Comparison of ENCODE assay signal across 8 mouse cellular contexts in the genomic region with DNA sequence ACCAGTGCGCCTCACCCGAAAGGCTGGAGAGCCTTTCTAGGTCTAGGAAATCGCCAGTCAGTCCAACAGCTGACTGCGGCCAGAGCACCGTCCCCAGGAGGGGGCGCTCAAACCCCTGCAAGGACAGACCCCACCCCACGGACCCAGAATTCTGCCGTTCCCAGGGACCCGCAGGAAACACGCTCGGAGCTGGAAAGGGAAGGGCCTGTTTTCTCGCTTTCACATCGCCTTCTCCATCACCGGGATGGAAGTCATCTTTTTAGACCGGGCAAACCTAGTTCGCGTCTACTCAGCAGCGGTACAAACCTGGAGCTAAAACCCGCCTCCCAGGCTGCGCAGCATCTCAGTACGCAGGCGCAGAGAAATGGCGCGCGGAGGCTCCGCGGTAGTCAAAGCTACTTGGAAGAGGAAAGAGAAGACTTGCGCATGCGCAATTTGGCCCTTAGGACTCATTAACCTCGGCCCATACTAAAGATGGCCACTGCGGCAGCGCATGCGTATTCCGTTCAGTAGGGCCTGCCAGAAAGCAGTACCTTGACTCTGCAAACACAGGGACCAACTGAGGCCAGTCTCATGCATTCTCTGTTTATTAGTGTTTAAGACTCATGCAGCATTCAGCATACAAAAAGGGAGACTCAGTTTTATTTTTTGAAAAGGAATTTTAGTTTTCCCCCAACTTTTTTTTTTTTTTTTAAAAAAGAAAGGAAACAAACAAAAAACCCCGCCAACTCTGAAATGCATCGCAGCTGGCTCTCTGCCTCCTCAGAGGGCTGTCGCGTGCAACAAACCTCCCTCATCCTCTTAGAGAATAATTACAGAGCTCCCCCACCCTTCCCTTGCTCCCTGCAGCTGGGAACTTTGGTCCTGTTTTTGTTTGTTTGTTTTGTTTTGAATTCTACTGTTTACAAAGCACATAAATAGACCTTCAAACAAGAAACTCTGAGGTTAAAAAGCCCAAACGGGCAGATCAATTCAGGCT. TPM values are rescaled to one million over a fixed set of nuclear protein-coding genes. Genes with fewer than 3 reads are reported as not detected.
DNase-seq lines count a peak whose midpoint lies in the region; ATAC-seq lines count a peak whose summit lies in the region.

A gene (minus strand): TSS at position 382 of the 979 bp plus-strand sequence.

- peaks cover 17% of the 10 kb centered on the region for H3K4me1 ChIP-seq in brown adipose tissue, adult 24 weeks (ENCODE audit: control insufficient read depth, insufficient read depth, insufficient read length, low read length)
- peaks cover 74% of the 10 kb centered on the region for H3K4me1 ChIP-seq in heart, embryonic 13.5 days
- H3K4me1 ChIP-seq in liver, embryonic 12.5 days, result peaks cover 78% of the 10 kb centered on the region
- peaks cover 59% of the 10 kb centered on the region for H3K4me1 ChIP-seq in stomach, embryonic 15.5 days

- ATAC-seq in heart, embryonic 13.5 days (ENCODE audit: extremely low read depth, insufficient number of reproducible peaks, low FRiP score, low TSS enrichment), result peak; percentile 52
- ATAC-seq in liver, embryonic 12.5 days, result peak; percentile 83
- ATAC-seq in stomach, embryonic 15.5 days (ENCODE audit: insufficient read depth, low FRiP score, low read depth), result peak; percentile 84

- peak; percentile 100 for DNase-seq in CD4-positive, CD25-positive, alpha-beta regulatory T cell, adult 2 months (ENCODE audit: low read depth, low spot score)
- peak; percentile 88 for DNase-seq in fat pad, adult 2 months (ENCODE audit: extremely low read depth, low read depth, low spot score)
- DNase-seq in kidney, postnatal 10 days, result peak; percentile 99
- peak; percentile 97 for DNase-seq in natural killer cell, adult 2 months (ENCODE audit: low spot score in 2 of 2)

- no peaks in the 10 kb centered on the region for H3K9me3 ChIP-seq in heart, embryonic 13.5 days
- H3K9me3 ChIP-seq in liver, embryonic 12.5 days (replicated peaks), result no peaks in the 10 kb centered on the region
- no peaks in the 10 kb centered on the region for H3K9me3 ChIP-seq in stomach, embryonic 15.5 days

- no peaks in the 10 kb centered on the region for H3K27me3 ChIP-seq in heart, embryonic 13.5 days (replicated peaks)
- H3K27me3 ChIP-seq in liver, embryonic 12.5 days (replicated peaks), result no peaks in the 10 kb centered on the region
- H3K27me3 ChIP-seq in stomach, embryonic 15.5 days (replicated peaks), result no peaks in the 10 kb centered on the region

- peak within 1 kb of the TSS; percentile 93 for H3K27ac ChIP-seq in brown adipose tissue, adult 24 weeks (replicated peaks; ENCODE audit: low read depth, low read length)
- H3K27ac ChIP-seq in heart, embryonic 13.5 days (replicated peaks), result peak within 1 kb of the TSS; percentile 98
- H3K27ac ChIP-seq in liver, embryonic 12.5 days, result peak within 1 kb of the TSS; percentile 92
- peak within 1 kb of the TSS; percentile 98 for H3K27ac ChIP-seq in stomach, embryonic 15.5 days

- 3% methylated on average over 39 of the region's 39 CpGs for WGBS in heart, embryonic 13.5 days
- WGBS in liver, embryonic 12.5 days (ENCODE audit: insufficient replicate concordance), result 6% methylated on average over 39 of the region's 39 CpGs
- 2% methylated on average over 39 of the region's 39 CpGs for WGBS in stomach, embryonic 15.5 days

- H3K9ac ChIP-seq in heart, embryonic 13.5 days, result peak within 1 kb of the TSS; percentile 93
- peak within 1 kb of the TSS; percentile 85 for H3K9ac ChIP-seq in liver, embryonic 12.5 days
- peak within 1 kb of the TSS; percentile 88 for H3K9ac ChIP-seq in stomach, embryonic 15.5 days

- H3K36me3 ChIP-seq in heart, embryonic 13.5 days, result peaks cover 31% of the 10 kb centered on the region
- H3K36me3 ChIP-seq in liver, embryonic 12.5 days, result peaks cover 39% of the 10 kb centered on the region
- peaks cover 12% of the 10 kb centered on the region for H3K36me3 ChIP-seq in stomach, embryonic 15.5 days

- peak within 1 kb of the TSS; percentile 92 for H3K4me2 ChIP-seq in heart, embryonic 13.5 days
- H3K4me2 ChIP-seq in liver, embryonic 12.5 days, result peak within 1 kb of the TSS; percentile 93
- H3K4me2 ChIP-seq in stomach, embryonic 15.5 days, result peak within 1 kb of the TSS; percentile 86

- peak within 1 kb of the TSS; percentile 83 for H3K4me3 ChIP-seq in brown adipose tissue, adult 24 weeks (ENCODE audit: insufficient read depth, low read depth, low read length)
- H3K4me3 ChIP-seq in heart, embryonic 13.5 days, result peak within 1 kb of the TSS; percentile 79
- H3K4me3 ChIP-seq in liver, embryonic 12.5 days, result peak within 1 kb of the TSS; percentile 73
- peak within 1 kb of the TSS; percentile 71 for H3K4me3 ChIP-seq in stomach, embryonic 15.5 days (replicated peaks)

RNA-seq across cellular contexts. Expression of the gene that starts here (rescaled TPM):
- polyA plus RNA-seq in brown adipose tissue, adult 24 weeks (2012; ENCODE audit: insufficient read depth, insufficient read length, missing spikeins), result 5.9 and 26.0 TPM in 2 replicates
- polyA plus RNA-seq in heart, embryonic 13.5 days (2015; fragmentation: Nextera tagmentation; extraction: Ambion mirVana), result 55.6 and 76.2 TPM in 2 replicates
- 60.5 and 65.1 TPM in 2 replicates for polyA plus RNA-seq in liver, embryonic 12.5 days (2016; fragmentation: Nextera tagmentation; extraction: Ambion mirVana)
- polyA plus RNA-seq in stomach, embryonic 15.5 days (2015; fragmentation: Nextera tagmentation; extraction: Ambion mirVana), result 33.1 and 62.5 TPM in 2 replicates

Comparison
In these comparisons a context has a peak if more than half of its experiments do, and no peak if none do; other contexts are left out.
1. Peak in every context shown above with its lines: DNase-seq, ATAC-seq, H3K4me3 ChIP-seq and H3K27ac ChIP-seq.